Mouse (Mus musculus): Measurements from ENCODE around the gene Prrc2a.

Prrc2a gene

DNA sequence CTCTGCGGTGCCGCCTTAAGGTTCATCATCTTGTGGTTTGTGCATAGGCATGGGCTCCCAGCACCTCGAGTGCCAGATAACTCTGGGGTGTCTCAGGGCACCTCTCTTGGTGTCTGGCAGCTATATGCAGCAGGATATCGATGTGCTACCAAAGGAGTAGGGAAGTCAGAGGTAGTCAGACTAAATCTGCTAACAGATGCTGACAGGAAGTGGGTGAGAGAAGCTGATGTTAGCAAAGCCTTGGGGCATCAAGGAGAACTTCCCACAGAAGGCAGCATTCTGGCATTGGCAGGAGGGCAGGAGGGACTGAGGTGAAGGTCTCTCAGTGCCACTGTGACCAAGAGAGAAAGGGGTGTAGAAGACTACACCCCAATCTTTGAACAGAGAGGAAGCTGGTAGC, 25.4 kb upstream of the Prrc2a start:
- DNase-seq (ENCODE audit: low read depth): peak; percentile 80

DNA sequence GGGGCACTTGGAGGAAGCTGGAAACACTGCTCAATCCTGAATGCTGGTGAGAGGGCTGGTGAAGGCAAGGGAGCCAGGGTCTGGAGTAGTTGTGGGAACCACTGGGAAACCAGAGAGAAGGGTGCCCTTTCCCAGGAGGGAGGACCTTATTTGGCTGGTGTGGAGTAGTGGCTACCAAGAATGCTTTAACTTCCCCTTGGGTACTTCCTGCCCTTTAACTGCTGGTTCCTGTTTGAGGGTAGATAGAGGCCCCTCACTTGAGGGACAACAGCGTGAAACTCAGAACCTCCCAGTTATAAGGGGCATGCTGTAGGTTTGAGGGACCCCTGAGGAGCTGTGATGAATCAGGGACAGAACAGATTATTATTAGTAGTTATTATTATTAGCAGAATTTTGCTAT, 24.5 kb upstream of the Prrc2a start:
- DNase-seq (ENCODE audit: low read depth): peak; percentile 43

DNA sequence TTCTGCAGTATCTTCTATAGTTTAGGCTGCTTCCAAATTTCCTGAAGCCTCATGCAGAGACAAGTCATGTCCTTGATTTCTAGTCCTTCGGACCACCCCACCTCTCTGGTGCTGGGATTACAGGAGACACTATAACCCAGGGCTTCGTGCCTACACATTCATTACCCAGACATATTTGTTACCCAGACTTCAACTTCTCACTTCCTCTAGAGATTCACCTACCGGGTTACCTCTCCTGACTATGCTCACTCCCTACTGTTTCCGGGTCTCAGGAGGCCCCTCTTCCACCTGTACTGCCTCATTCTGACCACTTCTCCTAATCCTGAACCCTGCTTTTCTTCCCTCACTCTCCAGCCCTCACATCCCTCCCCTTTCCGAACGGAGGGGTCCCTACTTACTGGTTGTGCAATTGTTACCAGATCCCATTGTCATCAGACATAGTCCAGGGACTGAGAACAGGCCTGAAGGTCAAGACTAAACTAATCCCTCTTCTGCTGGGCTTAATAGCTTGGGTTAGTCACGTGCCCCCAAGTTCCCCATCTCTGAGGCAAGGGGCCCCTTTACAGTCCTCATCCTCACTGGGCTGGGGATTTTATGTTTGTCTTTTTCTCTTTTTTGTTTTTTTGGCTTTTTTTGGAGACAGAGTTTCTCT, 23.4 kb upstream of the Prrc2a start, which contains the start of gene Lst1:
Gene Lst1 (minus strand): TSS at position 481 of the 652 bp plus-strand sequence.
- no peak for DNase-seq (ENCODE audit: low read depth)

DNA sequence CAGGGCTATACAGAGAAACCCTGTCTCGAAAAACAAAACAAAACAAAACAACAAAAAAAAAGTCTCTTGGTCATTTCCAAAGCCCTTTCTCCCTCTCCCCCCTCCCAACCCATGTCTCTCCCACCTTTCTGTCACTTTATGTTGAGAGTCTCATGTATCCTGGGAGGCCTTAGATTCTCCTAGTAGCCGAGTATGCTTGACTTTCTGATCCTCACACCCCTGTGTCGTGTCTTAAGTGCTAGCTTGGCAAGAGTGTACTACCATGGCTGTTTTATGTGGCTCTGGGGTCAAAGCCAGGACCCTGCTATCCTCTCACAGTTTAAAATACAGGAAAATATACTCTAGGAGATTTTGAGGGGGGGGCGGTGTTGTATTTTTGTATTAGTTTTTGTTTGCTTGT, 22.6 kb upstream of the Prrc2a start:
- peak; percentile 46 for DNase-seq (ENCODE audit: low read depth)

- peak; percentile 85 for DNase-seq (ENCODE audit: low read depth)
Measured at GRCm38 (mm10) chr17:35186681-35187080, 22.0 kb upstream of the Prrc2a start.

DNA sequence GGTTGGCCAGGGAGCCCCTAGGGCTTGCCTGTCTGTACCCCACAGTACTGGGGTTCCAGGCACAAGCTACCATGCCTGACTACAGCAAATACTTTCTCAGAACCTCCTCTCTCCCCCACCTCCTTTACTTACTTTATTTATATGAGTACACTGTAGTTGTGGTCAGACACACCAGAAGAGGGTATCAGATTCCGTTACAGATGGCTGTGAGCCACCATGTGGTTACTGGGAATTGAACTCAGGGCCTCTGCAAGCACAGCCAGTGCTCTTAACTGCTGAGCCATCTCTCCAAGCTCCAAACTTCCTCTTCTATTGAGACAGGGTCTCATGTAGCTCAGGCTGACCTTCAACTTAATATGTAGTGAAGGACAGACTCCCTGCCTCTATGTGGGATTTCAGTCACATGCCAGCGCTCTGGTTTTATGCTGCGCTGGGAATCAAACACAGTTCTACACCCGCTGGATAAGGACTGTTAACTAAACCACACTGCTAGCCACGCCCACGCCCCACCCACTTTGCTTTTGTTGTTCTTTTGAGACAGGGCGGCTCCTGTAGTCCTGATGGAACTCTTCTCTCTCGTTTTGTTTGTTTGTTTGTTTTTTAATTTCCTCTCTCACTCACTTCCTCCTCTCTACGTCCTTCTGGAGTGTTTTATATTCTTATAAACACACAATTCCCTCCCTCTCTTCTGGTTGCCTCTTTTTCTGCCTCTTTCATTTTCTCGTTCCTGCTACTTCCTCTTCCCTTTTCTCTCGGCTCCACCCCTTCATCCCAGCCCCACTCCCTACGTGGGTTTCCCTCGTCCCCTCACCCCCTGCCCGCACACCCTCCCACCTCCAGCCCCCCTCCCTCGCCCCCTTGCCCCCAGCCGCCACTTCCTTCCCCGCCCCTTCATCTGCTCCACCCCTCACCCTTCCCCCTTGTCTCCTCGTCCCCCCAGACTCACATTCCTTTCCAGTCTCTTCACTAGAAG, 21.2 kb upstream of the Prrc2a start:
- peak; percentile 90 for DNase-seq (ENCODE audit: low read depth)

GRCm38 (mm10) chr17:35180093-35180492, 15.4 kb upstream of the Prrc2a start:
- peak; percentile 35 for DNase-seq (ENCODE audit: low read depth)

DNA sequence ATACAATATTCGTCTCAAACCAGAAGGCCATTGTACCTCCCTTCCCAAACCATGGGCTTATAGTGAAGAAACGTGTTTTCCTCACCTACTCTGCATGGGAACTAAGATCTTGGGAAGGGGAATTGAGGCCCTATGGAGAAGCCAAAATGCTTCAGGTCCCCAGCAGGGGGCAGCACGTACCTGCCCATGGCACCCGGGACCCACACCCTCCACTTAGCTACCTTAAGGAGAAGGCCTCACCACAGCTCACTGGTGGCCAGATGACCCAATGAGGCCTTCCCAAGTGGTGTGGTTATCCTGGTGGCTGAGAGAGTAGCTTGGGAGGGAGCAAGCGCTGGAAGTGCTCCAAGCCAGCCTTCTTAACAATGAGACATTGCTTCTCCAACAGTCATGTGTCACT, 13.8 kb upstream of the Prrc2a start:
- DNase-seq (ENCODE audit: low read depth): peak; percentile 90

DNA sequence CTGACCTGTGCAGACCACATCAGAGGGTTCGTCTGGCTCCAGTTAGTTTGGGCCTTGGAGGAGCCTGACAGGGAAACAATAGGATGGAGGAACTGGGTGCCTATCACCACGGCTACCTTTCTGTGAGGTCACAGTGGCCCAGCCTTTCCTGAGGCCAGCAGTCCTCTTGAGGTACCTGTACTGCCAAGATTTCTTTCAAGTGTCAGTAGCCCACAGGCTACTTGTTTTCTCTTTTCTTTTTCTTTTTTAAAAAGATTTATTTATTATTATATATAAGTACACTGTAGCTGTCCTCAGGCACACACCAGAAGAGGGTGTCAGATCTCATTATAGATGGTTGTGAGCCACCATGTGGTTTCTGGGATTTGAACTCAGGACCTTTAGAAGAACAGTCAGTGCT, 11.3 kb upstream of the Prrc2a start, which contains the start of gene Aif1:
Gene Aif1 (minus strand): TSS at position 101 of the 400 bp plus-strand sequence.
- no peak for DNase-seq (ENCODE audit: low read depth)

GRCm38 (mm10) chr17:35175382-35175781, 10.7 kb upstream of the Prrc2a start:
- DNase-seq (ENCODE audit: low read depth): no peak

DNA sequence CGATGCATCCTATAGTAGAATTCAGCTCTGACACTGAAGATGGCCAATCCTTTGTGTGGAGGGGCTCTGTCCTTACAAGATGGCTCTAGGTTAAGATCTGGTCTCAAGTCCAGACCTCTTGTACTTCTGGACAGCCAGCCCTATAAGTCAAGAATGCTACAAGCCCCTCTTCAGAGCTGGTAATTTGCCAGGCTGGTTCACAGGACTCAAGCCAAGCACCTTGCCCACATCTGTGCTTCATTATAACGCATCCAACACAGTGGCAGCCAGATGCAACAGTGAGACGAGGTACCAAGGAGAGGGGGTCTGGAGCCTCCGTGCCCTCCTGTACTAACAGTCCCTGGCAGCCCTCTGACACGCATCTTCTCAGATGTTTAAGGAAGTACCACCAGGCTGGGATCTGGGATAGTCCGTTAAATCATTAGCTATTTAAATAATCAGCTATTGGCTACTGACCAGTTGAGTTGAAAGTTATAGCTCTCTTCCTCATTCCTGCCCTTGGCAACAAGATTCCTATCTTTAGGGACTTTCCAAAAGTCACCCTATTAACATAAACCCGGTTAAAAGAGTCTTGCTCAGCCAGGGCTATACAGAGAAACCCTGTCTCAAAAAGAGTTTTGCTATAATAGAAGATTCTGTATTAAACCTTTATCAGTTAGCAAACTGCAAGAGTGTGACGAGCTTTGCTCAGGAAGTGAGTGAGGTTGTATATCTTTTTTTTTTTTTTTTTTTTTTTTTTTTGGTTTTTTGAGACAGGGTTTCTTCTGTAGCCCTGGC, 9.7 kb upstream of the Prrc2a start:
- peak; percentile 51 for DNase-seq (ENCODE audit: low read depth)

DNA sequence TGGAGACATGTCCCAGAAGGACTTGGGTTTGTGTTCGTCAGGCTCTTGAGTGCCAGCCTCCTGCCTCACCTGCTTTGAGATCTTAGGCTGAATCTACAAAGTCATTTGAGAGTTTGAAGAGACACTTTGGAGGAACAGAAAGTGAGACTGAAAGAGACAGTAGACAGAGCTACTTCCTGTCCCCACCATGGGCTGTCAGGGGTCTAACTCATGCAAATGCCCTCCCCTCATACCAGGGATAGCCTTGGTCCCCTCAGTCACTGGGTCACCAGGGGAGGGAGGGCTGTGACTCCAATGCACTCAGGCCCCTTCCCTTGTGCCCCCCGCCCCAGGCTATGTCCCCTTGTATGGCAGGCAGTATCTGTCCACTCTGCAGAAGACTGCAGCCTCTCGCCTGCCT, 8.6 kb upstream of the Prrc2a start:
- DNase-seq (ENCODE audit: low read depth): peak; percentile 76

DNA sequence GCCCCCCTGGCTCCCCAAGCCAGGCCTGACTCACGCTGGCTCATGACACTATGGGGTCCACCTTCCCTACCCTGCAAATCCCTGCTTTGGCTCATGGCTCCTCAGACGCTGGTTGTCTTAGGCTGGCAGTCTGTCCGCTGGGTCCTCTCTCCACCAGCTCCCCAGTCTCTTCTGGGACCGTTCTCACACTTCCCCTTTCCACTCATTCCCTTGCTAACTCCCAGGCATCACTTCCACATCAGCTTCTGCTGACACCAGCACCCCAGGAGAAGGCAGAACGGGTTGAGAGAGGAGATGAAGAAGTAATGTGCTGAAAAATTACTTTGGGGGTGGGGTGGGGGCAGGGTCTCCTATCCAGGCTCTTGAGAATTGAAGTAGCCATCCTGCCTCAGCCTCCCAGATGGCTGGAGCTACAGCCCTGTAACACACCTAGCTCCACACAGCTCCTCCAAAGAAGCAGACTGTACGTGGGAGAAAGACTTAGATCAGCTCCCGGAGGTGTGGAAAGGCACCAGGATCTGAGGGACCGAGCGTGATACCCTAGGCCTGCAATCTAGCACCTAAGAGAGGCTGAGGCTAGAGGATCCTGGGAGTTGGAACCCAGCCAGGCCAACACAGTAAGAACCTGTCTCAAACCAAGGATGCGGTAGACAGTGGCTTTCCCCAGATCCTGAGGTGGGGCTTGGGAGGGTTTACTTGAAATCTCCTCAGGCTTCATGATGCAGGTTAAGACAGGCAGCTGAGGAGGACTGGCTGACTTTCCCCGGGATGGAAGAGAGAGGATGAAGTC, 7.9 kb upstream of the Prrc2a start:
- peak; percentile 80 for DNase-seq (ENCODE audit: low read depth)

- DNase-seq (ENCODE audit: low read depth): peak; percentile 90
Measured at GRCm38 (mm10) chr17:35168541-35169207, 4.0 kb upstream of the Prrc2a start.

DNA sequence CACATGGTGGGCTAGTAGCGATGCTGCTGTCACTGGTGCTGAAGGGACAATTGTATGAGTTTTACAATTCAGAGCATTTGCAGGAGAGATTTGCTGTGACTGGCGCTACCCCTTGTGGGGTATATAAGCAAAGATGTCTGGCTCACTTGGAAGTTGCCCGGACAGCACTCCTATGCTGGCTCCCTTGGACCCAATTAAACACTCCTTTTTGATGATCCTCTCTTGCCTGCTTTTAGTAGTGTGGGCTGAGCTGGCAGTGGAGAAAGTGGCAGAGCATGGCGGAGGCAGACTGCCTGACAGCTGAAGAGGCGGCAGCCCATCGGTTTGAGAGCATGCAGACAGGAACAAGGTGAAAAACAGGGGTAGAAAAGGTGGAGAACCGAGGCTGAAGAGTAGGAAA, 3.1 kb upstream of the Prrc2a start:
- no peak for DNase-seq (ENCODE audit: low read depth)

GRCm38 (mm10) chr17:35166352-35167035, 1.8 kb upstream of the Prrc2a start:
- peak; percentile 94 for DNase-seq (ENCODE audit: low read depth)

- no peak for DNase-seq (ENCODE audit: low read depth)
Measured at GRCm38 (mm10) chr17:35165451-35166155, 906 bp upstream of the Prrc2a start.

GRCm38 (mm10) chr17:35164218-35164567, 504 bp downstream of the Prrc2a start:
- no peak for DNase-seq (ENCODE audit: low read depth)

- no peak for DNase-seq (ENCODE audit: low read depth)
Measured at GRCm38 (mm10) chr17:35163326-35164081, 1.2 kb downstream of the Prrc2a start.
